In the genomic region with DNA sequence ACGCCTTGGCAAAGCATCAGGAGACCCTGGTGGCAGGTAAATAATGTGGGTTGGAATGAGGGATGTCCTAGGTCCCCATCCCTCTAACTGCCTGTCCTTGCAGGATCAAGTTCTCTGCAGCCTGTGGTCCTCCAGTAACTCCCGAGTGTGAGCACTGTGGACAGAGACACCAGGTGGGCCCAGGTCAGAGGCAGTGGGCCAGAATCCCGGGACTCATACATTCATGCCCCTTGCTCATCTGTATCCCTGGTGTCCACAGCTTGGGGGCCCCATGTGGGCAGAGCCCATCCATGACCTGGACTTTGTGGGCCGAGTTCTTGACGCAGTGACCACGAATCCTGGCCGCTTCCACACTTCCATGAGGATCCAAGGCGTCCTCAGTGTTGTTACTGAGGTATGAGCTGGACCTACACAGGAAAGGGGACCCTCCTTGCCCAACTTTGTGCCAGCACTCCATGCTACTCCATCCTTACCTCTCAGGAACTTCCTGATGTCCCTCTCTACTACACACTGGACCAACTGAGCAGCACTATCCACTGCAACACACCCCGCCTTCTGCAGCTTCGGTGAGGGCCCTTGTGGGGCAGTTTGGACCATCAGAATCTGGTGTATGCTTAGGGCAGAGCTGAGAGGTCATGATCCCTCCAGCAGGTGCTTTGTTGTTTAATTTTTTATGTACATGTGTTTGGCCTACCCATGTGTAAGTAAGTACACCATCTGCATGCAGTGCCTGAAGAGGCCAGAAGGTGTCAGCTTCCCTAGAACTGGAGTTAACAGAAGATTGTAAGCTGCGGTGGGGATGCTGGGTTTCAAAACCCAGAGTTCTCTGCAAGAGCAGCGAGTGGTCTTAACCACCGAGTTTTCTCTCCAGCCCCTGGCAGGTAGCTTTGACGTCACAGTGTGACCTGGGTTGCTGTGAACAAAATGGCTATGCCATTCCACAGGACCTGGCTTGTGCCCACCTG, we compare ENCODE assay signal across 9 mouse cellular contexts. TPM values are rescaled to one million over a fixed set of nuclear protein-coding genes. Genes with fewer than 3 reads are reported as not detected.
A peak's percentile ranks its signal among the peaks of the same experiment; 100 is the strongest.
DNase-seq lines count a peak whose midpoint lies in the region; ATAC-seq and TF ChIP-seq lines count a peak whose summit lies in the region.
"Had no signal": no experiment of that assay in that cellular context is flagged by ENCODE, and none has a peak within 500 bp of the region (broad histone marks: within the 10 kb centered on the region; RNA-seq: fewer than 3 reads in every experiment).

No protein-coding gene starts in this region.

- H3K36me3 ChIP-seq in E14TG2a.4 (ENCODE audit: insufficient read depth, low read length), result peaks cover 79% of the 10 kb centered on the region
- H3K36me3 ChIP-seq in splenic B cell, adult 2 months (ENCODE audit: control insufficient read depth, insufficient read depth, low read length, poor library complexity, severe bottlenecking), result no peaks in the 10 kb centered on the region; the same call in 1 of the 2 replicates

- no peak overlapping the region for H3K4me3 ChIP-seq in E14TG2a.4 (replicated peaks; ENCODE audit: low read length)
- H3K4me3 ChIP-seq: stomach, embryonic 15.5 days had no signal

- H3K27me3 ChIP-seq in E14TG2a.4 (ENCODE audit: insufficient read depth, low read length), result peaks cover 13% of the 10 kb centered on the region
- no peaks in the 10 kb centered on the region for H3K27me3 ChIP-seq in splenic B cell, adult 2 months (ENCODE audit: control insufficient read depth, insufficient read depth, low read length, poor library complexity, severe bottlenecking)

- no peaks in the 10 kb centered on the region for H3K9me3 ChIP-seq in E14TG2a.4 (ENCODE audit: low read length)
- H3K9me3 ChIP-seq: stomach, embryonic 15.5 days had no signal

- DNase-seq in CD4-positive, CD25-positive, alpha-beta regulatory T cell, adult 2 months (ENCODE audit: low read depth, low spot score), result peak; percentile 65
- peak; percentile 76 to 78 for DNase-seq in kidney, postnatal 4 days
- no peak for DNase-seq in kidney, adult 18-20 months
- DNase-seq in gastrocnemius, postnatal 25 days, result peak; percentile 24
- peak; percentile 76 for DNase-seq in splenic B cell, adult 2 months (ENCODE audit: low read depth, low spot score)
- DNase-seq in frontal cortex, postnatal 14 days (ENCODE audit: low spot score in 2 of 2), result no peak

- no peak for ATAC-seq in CD4-positive, CD25-positive, alpha-beta regulatory T cell, adult 4 months

- H3K4me1 ChIP-seq in E14TG2a.4 (replicated peaks; ENCODE audit: low read depth, low read length), result peaks cover 74% of the 10 kb centered on the region

- peak; percentile 48 for TF ChIP-seq CTCF in E14TG2a.4 (conservative IDR thresholded peaks at IDR 0.05; ENCODE audit: low read length)

RNA-seq across cellular contexts. Expression of gene Lyl1, which starts 3.8 kb away (rescaled TPM):
- polyA plus RNA-seq in CD4-positive, CD25-positive, alpha-beta regulatory T cell, adult 4 months (2017; shearing (Covaris generic)), result 1 to 10 TPM; 2.0 to 2.6 TPM
- total RNA-seq in gastrocnemius, postnatal 25 days (2021), result 1 to 10 TPM; 1.3 to 2.0 TPM

RNA-seq across cellular contexts. Expression of gene Nacc1, which starts 9.8 kb away (rescaled TPM):
- polyA plus RNA-seq in CD4-positive, CD25-positive, alpha-beta regulatory T cell, adult 4 months (2017; shearing (Covaris generic)), result 1 to 10 TPM; 8.1 to 9.1 TPM
- total RNA-seq in gastrocnemius, postnatal 25 days (2021), result 10 to 100 TPM; 20.0 to 22.2 TPM

RNA-seq across cellular contexts. Expression of gene Trmt1, which starts 11.3 kb away (rescaled TPM):
- polyA plus RNA-seq in CD4-positive, CD25-positive, alpha-beta regulatory T cell, adult 4 months (2017; shearing (Covaris generic)), result 10 to 100 TPM; 45.0 to 60.3 TPM
- total RNA-seq in gastrocnemius, postnatal 25 days (2021), result 10 to 100 TPM; 36.7 to 40.2 TPM

RNA-seq across cellular contexts. Expression of gene G430095P16Rik, which starts 25.4 kb away (rescaled TPM):
- polyA plus RNA-seq in CD4-positive, CD25-positive, alpha-beta regulatory T cell, adult 4 months (2017; shearing (Covaris generic)), result 10 to 100 TPM; 24.3 to 28.6 TPM
- total RNA-seq in gastrocnemius, postnatal 25 days (2021), result under 1 TPM; 0.54 to 0.67 TPM

RNA-seq across cellular contexts. Expression of gene Ier2, which starts 34.8 kb away (rescaled TPM):
- 10 to 100 TPM; 39.5 to 42.6 TPM for polyA plus RNA-seq in CD4-positive, CD25-positive, alpha-beta regulatory T cell, adult 4 months (2017; shearing (Covaris generic))
- total RNA-seq in gastrocnemius, postnatal 25 days (2021), result 1 to 10 TPM; 5.9 to 7.1 TPM

Comparison
In these comparisons a context has a peak if more than half of its experiments do, and no peak if none do; other contexts are left out.
1. DNase-seq: peak in CD4-positive, CD25-positive, alpha-beta regulatory T cell, adult 2 months (single experiment), kidney, postnatal 4 days (2 of 2), gastrocnemius, postnatal 25 days (single experiment) and splenic B cell, adult 2 months (single experiment); none in kidney, adult 18-20 months (single experiment) and frontal cortex, postnatal 14 days (0 of 2).